Mouse (Mus musculus): ENCODE results near the gene Cyp4f18. TPM values are rescaled to one million over a fixed set of nuclear protein-coding genes. Genes with fewer than 3 reads are reported as not detected.

The Cyp4f18 gene
- total and polyA plus RNA-seq, 3 experiments, result 13.5 to 37.4 (median 31.7) TPM

DNA sequence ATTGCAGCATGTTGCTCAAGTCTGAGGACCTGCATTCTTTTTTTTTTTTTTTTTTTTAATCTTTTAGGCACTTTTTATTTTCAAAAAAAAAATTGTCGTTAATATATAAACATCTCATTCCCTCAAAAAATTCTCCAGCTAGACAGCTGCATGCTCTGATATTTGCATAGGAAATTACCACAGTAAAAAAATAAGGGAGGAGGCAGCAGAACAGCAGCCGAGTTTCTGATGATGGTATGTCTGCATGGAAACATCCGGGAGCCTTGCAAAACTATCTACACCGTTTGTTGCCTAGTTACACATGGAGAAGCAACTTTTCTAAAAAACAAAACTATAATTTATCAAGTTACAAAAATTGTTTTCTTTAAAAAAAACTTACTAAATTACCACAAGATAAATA, 28.0 kb downstream of the Cyp4f18 start:
- Histone ChIP-seq H3K4me2 (ENCODE audit: insufficient read depth, low read depth, poor library complexity, severe bottlenecking) (peak overlapping the region; percentile 39), H3K4me1 (ENCODE audit: control insufficient read depth in 1 of 2, insufficient read depth in 2 of 2) (peaks cover 7 to 31% of the 10 kb centered on the region in 2 experiments; a peak in 3 of 4 replicates), H3K79me2 (replicated peaks; ENCODE audit: control insufficient read depth, extremely low read depth, insufficient read depth, poor library complexity, severe bottlenecking) (no peaks in the 10 kb centered on the region), H3K27me3 (replicated peaks) (no peaks in the 10 kb centered on the region), H3K9me3 (replicated peaks; ENCODE audit: low read length) (no peaks in the 10 kb centered on the region), H3K9ac (ENCODE audit: insufficient read depth, low read depth) (no peak overlapping the region), H3K4me3 (replicated peaks in 1 of 3; ENCODE audit: low read depth in 2 of 3, low read length in 2 of 3, poor library complexity in 1 of 3) (no peak overlapping the region), H3K36me3 (replicated peaks in 1 of 2; ENCODE audit: control insufficient read depth in 1 of 2, insufficient read depth in 1 of 2, low read length in 1 of 2) (no peaks in the 10 kb centered on the region), H3K27ac (ENCODE audit: insufficient read depth, low read depth) (no peak overlapping the region)
- DNase-seq (ENCODE audit: extremely low read depth), result peak; percentile 62
- no peak for TF ChIP-seq EP300 (IDR thresholded peaks at IDR 0.05; ENCODE audit: low read length)
- no peak for TF ChIP-seq CTCF (conservative IDR thresholded peaks at IDR 0.05 in 1 of 2, IDR thresholded peaks at IDR 0.05 in 1 of 2; ENCODE audit: low read depth in 2 of 2, low read length in 2 of 2)
- peak; percentile 45; the same call in 1 of the 2 replicates for TF ChIP-seq MAZ (IDR thresholded peaks at IDR 0.05; ENCODE audit: low read depth, low read length)
- TF ChIP-seq USF1 (IDR thresholded peaks at IDR 0.05; ENCODE audit: low read depth, low read length), result no peak
- TF ChIP-seq ZNF384 (IDR thresholded peaks at IDR 0.05; ENCODE audit: low read depth, low read length), result peak; percentile 81
- no peak for TF ChIP-seq CHD2 (IDR thresholded peaks at IDR 0.05; ENCODE audit: low read length)
- TF ChIP-seq POLR2AphosphoS2 (IDR thresholded peaks at IDR 0.05; ENCODE audit: low read depth, low read length), result no peak
- in situ Hi-C loops (cut with MboI; ENCODE audit: low pct_ligation_motif_present, low pct_unique_long_range_greater_than_20kb, low sequenced_read_pairs) (no loop called here), dilution Hi-C loops (cut with MboI; ENCODE audit: extremely low pct_ligation_motif_present, extremely low pct_unique_long_range_greater_than_20kb, low sequenced_read_pairs) (no loop called here)

DNA sequence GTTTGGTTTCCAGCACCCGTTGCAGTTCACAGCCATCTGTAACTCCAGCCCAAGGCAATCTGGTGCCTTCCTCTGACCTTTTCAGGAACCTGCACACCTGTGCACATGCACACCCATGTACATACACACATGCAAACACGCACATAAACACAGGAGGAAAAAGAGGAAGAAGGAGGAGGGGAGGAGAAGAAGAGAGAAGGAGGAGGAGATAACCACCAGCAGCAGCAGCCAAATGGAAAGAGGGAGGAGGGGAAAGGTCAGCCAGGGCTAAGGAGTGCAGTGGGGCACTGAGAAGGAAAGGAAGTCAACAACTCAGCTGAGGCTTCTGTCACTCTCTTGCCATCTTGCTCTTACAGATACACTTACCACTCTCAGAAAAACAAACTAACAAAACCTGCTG, 28.4 kb downstream of the Cyp4f18 start:
- in situ Hi-C loops (cut with MboI; ENCODE audit: low pct_ligation_motif_present, low pct_unique_long_range_greater_than_20kb, low sequenced_read_pairs) (no loop called here), dilution Hi-C loops (cut with MboI; ENCODE audit: extremely low pct_ligation_motif_present, extremely low pct_unique_long_range_greater_than_20kb, low sequenced_read_pairs) (no loop called here)
- TF ChIP-seq MYC (IDR thresholded peaks at IDR 0.05; ENCODE audit: low read depth, low read length), result no peak
- TF ChIP-seq PAX5 (IDR thresholded peaks at IDR 0.05; ENCODE audit: low read length), result no peak
- TF ChIP-seq NELFE (IDR thresholded peaks at IDR 0.05; ENCODE audit: low read depth, low read length), result no peak
- TF ChIP-seq ZNF384 (IDR thresholded peaks at IDR 0.05; ENCODE audit: low read depth, low read length), result no peak
- TF ChIP-seq ETS1 (conservative IDR thresholded peaks at IDR 0.05; ENCODE audit: low read depth, low read length), result peak; percentile 40
- TF ChIP-seq CHD1 (IDR thresholded peaks at IDR 0.05; ENCODE audit: low read depth, low read length), result no peak
- peak; percentile 48; the same call in 1 of the 2 replicates for TF ChIP-seq IRF4 (IDR thresholded peaks at IDR 0.05; ENCODE audit: low read depth, low read length)
- no peak for TF ChIP-seq POLR2A (IDR thresholded peaks at IDR 0.05; ENCODE audit: low read depth, low read length)
- no peak for TF ChIP-seq TBP (conservative IDR thresholded peaks at IDR 0.05; ENCODE audit: low read depth, low read length)
- peak; percentile 81 for TF ChIP-seq BHLHE40 (IDR thresholded peaks at IDR 0.05; ENCODE audit: low read depth, low read length)
- peak; percentile 59; the same call in 1 of the 2 replicates for TF ChIP-seq SIN3A (IDR thresholded peaks at IDR 0.05; ENCODE audit: low read length)
- Histone ChIP-seq H3K27ac (ENCODE audit: insufficient read depth, low read depth) (no peak overlapping the region), H3K4me3 (replicated peaks in 1 of 3; ENCODE audit: low read depth in 2 of 3, low read length in 2 of 3, poor library complexity in 1 of 3) (no peak overlapping the region), H3K36me3 (replicated peaks in 1 of 2; ENCODE audit: control insufficient read depth in 1 of 2, insufficient read depth in 1 of 2, low read length in 1 of 2) (no peaks in the 10 kb centered on the region), H3K27me3 (replicated peaks) (no peaks in the 10 kb centered on the region), H3K4me2 (ENCODE audit: insufficient read depth, low read depth, poor library complexity, severe bottlenecking) (peak overlapping the region; percentile 39), H3K9ac (ENCODE audit: insufficient read depth, low read depth) (no peak overlapping the region), H3K9me3 (replicated peaks; ENCODE audit: low read length) (no peaks in the 10 kb centered on the region), H3K4me1 (ENCODE audit: control insufficient read depth in 1 of 2, insufficient read depth in 2 of 2) (peaks cover 7 to 31% of the 10 kb centered on the region in 2 experiments; a peak in 3 of 4 replicates), H3K79me2 (replicated peaks; ENCODE audit: control insufficient read depth, extremely low read depth, insufficient read depth, poor library complexity, severe bottlenecking) (no peaks in the 10 kb centered on the region)
- peak; percentile 66 for DNase-seq (ENCODE audit: extremely low read depth)

Measured in CH12.LX (cell line).